In genomic region chr4:135578490-135578889, GRCm38 (mm10) we compare ENCODE assay signal across 28 mouse cellular contexts. TPM values are rescaled to one million over a fixed set of nuclear protein-coding genes. Genes with fewer than 3 reads are reported as not detected.
"Had no signal": no experiment of that assay in that cellular context is flagged by ENCODE, and none has a peak within 500 bp of the region (broad histone marks: within the 10 kb centered on the region; RNA-seq: fewer than 3 reads in every experiment).

No protein-coding gene starts in this region.

- H3K4me1 ChIP-seq: liver, embryonic 15.5 days had no signal

- H3K4me3 ChIP-seq: heart, adult 2 months; heart, embryonic 13.5 days; heart, embryonic 15.5 days; hindbrain, embryonic 13.5 days; hindbrain, embryonic 15.5 days; kidney, embryonic 15.5 days; layer of hippocampus, adult 2 months; left cerebral cortex, adult 2 months; limb, embryonic 10.5 days; limb, embryonic 12.5 days; liver, embryonic 13.5 days; liver, embryonic 15.5 days had no signal

- H3K27ac ChIP-seq: heart, adult 2 months; heart, embryonic 13.5 days; heart, embryonic 15.5 days; hindbrain, embryonic 13.5 days; hindbrain, embryonic 15.5 days; hindbrain, postnatal 0 days; kidney, embryonic 15.5 days; kidney, postnatal 0 days; layer of hippocampus, adult 2 months; left cerebral cortex, adult 2 months; limb, embryonic 10.5 days; limb, embryonic 12.5 days; liver, embryonic 13.5 days; liver, embryonic 15.5 days had no signal

- H3K9me3 ChIP-seq: heart, embryonic 15.5 days; hindbrain, embryonic 13.5 days; hindbrain, embryonic 15.5 days; kidney, embryonic 15.5 days; limb, embryonic 10.5 days; liver, embryonic 13.5 days; liver, embryonic 15.5 days had no signal

- ATAC-seq: hindbrain, postnatal 0 days had no signal

- H3K9ac ChIP-seq: heart, embryonic 13.5 days; heart, embryonic 15.5 days; hindbrain, embryonic 13.5 days; hindbrain, embryonic 15.5 days; kidney, embryonic 15.5 days; limb, embryonic 12.5 days; liver, embryonic 13.5 days; liver, embryonic 15.5 days had no signal

- H3K4me2 ChIP-seq: heart, embryonic 11.5 days; heart, embryonic 13.5 days; heart, embryonic 15.5 days; hindbrain, embryonic 13.5 days; hindbrain, embryonic 15.5 days; kidney, embryonic 15.5 days; limb, embryonic 12.5 days; liver, embryonic 11.5 days; liver, embryonic 13.5 days; liver, embryonic 15.5 days had no signal

- H3K36me3 ChIP-seq: heart, embryonic 13.5 days; heart, embryonic 15.5 days; hindbrain, embryonic 13.5 days; hindbrain, embryonic 15.5 days; kidney, embryonic 15.5 days; limb, embryonic 10.5 days; limb, embryonic 12.5 days; liver, embryonic 13.5 days; liver, embryonic 15.5 days had no signal

- DNase-seq: gastrocnemius, postnatal 14 days; gastrocnemius, postnatal 36 days; heart, adult 11 months; heart, adult 2 months; heart, postnatal 14 days; heart, postnatal 36 days; kidney, adult 11 months; kidney, adult 2 months; kidney, adult 9 months; kidney, postnatal 14 days; kidney, postnatal 4 days; liver; liver, embryonic 13.5 days had no signal

RNA-seq across cellular contexts. Expression of gene Grhl3, which starts 5.1 kb away (rescaled TPM):
- polyA plus RNA-seq: gonadal fat pad, adult 2 months had no signal
